Mouse (Mus musculus) erythroblast, embryonic 14.5 days (primary cell): Measurements from ENCODE around the gene Dnm3. TPM values are rescaled to one million over a fixed set of nuclear protein-coding genes. Genes with fewer than 3 reads are reported as not detected.

ENCODE experiments used
- H3K27me3 ChIP-seq: 2 replicates; pipeline ENCODE4 v1.6.1; 2012; ENCODE audit warnings: inconsistent platforms; ENCODE audit not compliant: control insufficient read depth
- H3K36me3 ChIP-seq: 2 replicates; pipeline ENCODE4 v1.6.1; 2012; ENCODE audit warnings: mild to moderate bottlenecking, inconsistent platforms; ENCODE audit not compliant: control insufficient read depth
- H3K4me1 ChIP-seq: 2 replicates; pipeline ENCODE4 v1.6.1; 2012; ENCODE audit warnings: inconsistent platforms; ENCODE audit not compliant: control insufficient read depth
- H3K4me3 ChIP-seq: replicated peaks from 2 replicates; pipeline ENCODE3; 2012; ENCODE audit warnings: moderate library complexity, mild to moderate bottlenecking, inconsistent platforms
- H3K9me3 ChIP-seq: 2 replicates; pipeline ENCODE4 v1.6.1; 2012; ENCODE audit warnings: low read length, inconsistent platforms, mixed read lengths; ENCODE audit not compliant: control insufficient read depth
- GATA1 ChIP-seq: IDR thresholded peaks from 2 replicates; pipeline ENCODE4 v1.6.1; 2012; ENCODE audit warnings: low read length, inconsistent platforms, mixed read lengths
- TAL1 ChIP-seq: IDR thresholded peaks from 3 replicates; pipeline ENCODE4 v1.6.1; 2012; ENCODE audit warnings: low read length, inconsistent platforms, mixed read lengths
- polyA plus RNA-seq: library from polyadenylated mRNA; stranded (reverse); fragments of >175 nt; gene quantifications from 2 replicates; pipeline ENCODE4 v1.2.3, GENCODE M21; 2012

Dnm3 gene
- polyA plus RNA-seq, 1 experiment = 0.01 TPM

- Histone ChIP-seq H3K4me1 (no peaks in the 10 kb centered on the region), H3K9me3 (no peaks in the 10 kb centered on the region), H3K4me3 (no peak overlapping the region), H3K36me3 (no peaks in the 10 kb centered on the region), H3K27me3 (no peaks in the 10 kb centered on the region)
- TF ChIP-seq TAL1 = no peak
- TF ChIP-seq GATA1 = no peak
Measured at GRCm38 (mm10) chr1:162354780-162355179, 123.1 kb downstream of the Dnm3 start.

GRCm38 (mm10) chr1:162353831-162354230, 124.0 kb downstream of the Dnm3 start:
- no peaks in the 10 kb centered on the region for H3K36me3 ChIP-seq
- TF ChIP-seq GATA1 = no peak
- H3K27me3 ChIP-seq = no peaks in the 10 kb centered on the region
- no peaks in the 10 kb centered on the region for H3K9me3 ChIP-seq
- H3K4me1 ChIP-seq = no peaks in the 10 kb centered on the region
- no peak overlapping the region for H3K4me3 ChIP-seq

- no peak for TF ChIP-seq GATA1
- no peak for TF ChIP-seq TAL1
- Histone ChIP-seq H3K4me3 (no peak overlapping the region), H3K36me3 (no peaks in the 10 kb centered on the region), H3K4me1 (no peaks in the 10 kb centered on the region), H3K27me3 (no peaks in the 10 kb centered on the region), H3K9me3 (no peaks in the 10 kb centered on the region)
Measured at GRCm38 (mm10) chr1:162349306-162349705, 128.5 kb downstream of the Dnm3 start.

GRCm38 (mm10) chr1:162346456-162347011, 131.3 kb downstream of the Dnm3 start:
- H3K4me1 ChIP-seq = no peaks in the 10 kb centered on the region
- no peak for TF ChIP-seq GATA1
- TF ChIP-seq TAL1 = no peak
- no peaks in the 10 kb centered on the region for H3K27me3 ChIP-seq
- no peak overlapping the region for H3K4me3 ChIP-seq
- no peaks in the 10 kb centered on the region for H3K36me3 ChIP-seq
- H3K9me3 ChIP-seq = no peaks in the 10 kb centered on the region

GRCm38 (mm10) chr1:162337170-162337569, 140.7 kb downstream of the Dnm3 start:
- H3K36me3 ChIP-seq = no peaks in the 10 kb centered on the region
- no peaks in the 10 kb centered on the region for H3K4me1 ChIP-seq
- TF ChIP-seq TAL1 = no peak
- no peak for TF ChIP-seq GATA1
- H3K4me3 ChIP-seq = no peak overlapping the region
- H3K9me3 ChIP-seq = no peaks in the 10 kb centered on the region
- no peaks in the 10 kb centered on the region for H3K27me3 ChIP-seq

- TF ChIP-seq TAL1 (no peak), GATA1 (no peak)
- H3K4me3 ChIP-seq = no peak overlapping the region
- no peaks in the 10 kb centered on the region for H3K36me3 ChIP-seq
- no peaks in the 10 kb centered on the region for H3K9me3 ChIP-seq
- no peaks in the 10 kb centered on the region for H3K4me1 ChIP-seq
- H3K27me3 ChIP-seq = no peaks in the 10 kb centered on the region
Measured at GRCm38 (mm10) chr1:162336640-162337039, 141.2 kb downstream of the Dnm3 start.

- H3K36me3 ChIP-seq = no peaks in the 10 kb centered on the region
- H3K27me3 ChIP-seq = no peaks in the 10 kb centered on the region
- H3K4me1 ChIP-seq = no peaks in the 10 kb centered on the region
- no peak overlapping the region for H3K4me3 ChIP-seq
- no peak for TF ChIP-seq TAL1
- TF ChIP-seq GATA1 = no peak
- H3K9me3 ChIP-seq = no peaks in the 10 kb centered on the region
Measured at GRCm38 (mm10) chr1:162336224-162336623, 141.6 kb downstream of the Dnm3 start.

GRCm38 (mm10) chr1:162328673-162329072, 149.2 kb downstream of the Dnm3 start:
- no peaks in the 10 kb centered on the region for H3K27me3 ChIP-seq
- no peaks in the 10 kb centered on the region for H3K4me1 ChIP-seq
- H3K36me3 ChIP-seq = no peaks in the 10 kb centered on the region
- TF ChIP-seq TAL1 (no peak), GATA1 (no peak)
- no peaks in the 10 kb centered on the region for H3K9me3 ChIP-seq
- H3K4me3 ChIP-seq = no peak overlapping the region

GRCm38 (mm10) chr1:162327631-162328030, 150.2 kb downstream of the Dnm3 start:
- no peaks in the 10 kb centered on the region for H3K27me3 ChIP-seq
- no peaks in the 10 kb centered on the region for H3K9me3 ChIP-seq
- TF ChIP-seq TAL1 = no peak
- H3K4me3 ChIP-seq = no peak overlapping the region
- H3K36me3 ChIP-seq = no peaks in the 10 kb centered on the region
- no peaks in the 10 kb centered on the region for H3K4me1 ChIP-seq

GRCm38 (mm10) chr1:162324412-162324811, 153.4 kb downstream of the Dnm3 start:
- H3K27me3 ChIP-seq = no peaks in the 10 kb centered on the region
- H3K9me3 ChIP-seq = no peaks in the 10 kb centered on the region
- no peaks in the 10 kb centered on the region for H3K4me1 ChIP-seq
- no peaks in the 10 kb centered on the region for H3K36me3 ChIP-seq
- TF ChIP-seq TAL1 = no peak
- no peak for TF ChIP-seq GATA1
- no peak overlapping the region for H3K4me3 ChIP-seq
